Comparison of ENCODE assay signal across 11 mouse cellular contexts in genomic region chr2:116058511-116058910, GRCm38 (mm10). TPM values are rescaled to one million over a fixed set of nuclear protein-coding genes. Genes with fewer than 3 reads are reported as not detected.
A peak's percentile ranks its signal among the peaks of the same experiment; 100 is the strongest.
DNase-seq lines count a peak whose midpoint lies in the region; ATAC-seq and TF ChIP-seq lines count a peak whose summit lies in the region.
"Had no signal": no experiment of that assay in that cellular context is flagged by ENCODE, and none has a peak within 500 bp of the region (broad histone marks: within the 10 kb centered on the region; RNA-seq: fewer than 3 reads in every experiment).

No protein-coding gene starts in this region.

- H3K27ac ChIP-seq in heart, embryonic 10.5 days = no peak overlapping the region
- H3K27ac ChIP-seq in lung, embryonic 16.5 days (ENCODE audit: low read length) = no peak overlapping the region
- no peak overlapping the region for H3K27ac ChIP-seq in limb, embryonic 13.5 days
- 0 out of 2 replicates have a peak overlapping the region, but pooled peaks have one; percentile 18 for H3K27ac ChIP-seq in stomach, postnatal 0 days (replicated peaks)
- H3K27ac ChIP-seq: liver, embryonic 15.5 days had no signal

- TF ChIP-seq EP300 in stomach, postnatal 0 days (optimal IDR thresholded peaks at IDR 0.05) = no peak

- H3K4me1 ChIP-seq in heart, embryonic 10.5 days = peaks cover 63% of the 10 kb centered on the region
- 0 out of 2 replicates have a peak, but pooled peaks cover 3% of the 10 kb centered on the region for H3K4me1 ChIP-seq in lung, embryonic 16.5 days (replicated peaks; ENCODE audit: control insufficient read depth, insufficient read depth, low read length)
- H3K4me1 ChIP-seq in lung, adult 2 months (ENCODE audit: control insufficient read depth, insufficient read depth, low read length) = peaks cover 4% of the 10 kb centered on the region
- peaks cover 31% of the 10 kb centered on the region for H3K4me1 ChIP-seq in limb, embryonic 13.5 days
- no peaks in the 10 kb centered on the region for H3K4me1 ChIP-seq in stomach, postnatal 0 days (replicated peaks; ENCODE audit: control insufficient read depth, insufficient read depth)
- H3K4me1 ChIP-seq: liver, embryonic 15.5 days had no signal

- DNase-seq in heart, embryonic 10.5 days (ENCODE audit: low spot score) = no peak
- no peak for DNase-seq in heart, postnatal 25 days (ENCODE audit: low spot score)
- DNase-seq in lung, adult 2 months = no peak
- no peak for DNase-seq in stomach, postnatal 0 days (ENCODE audit: low spot score)
- no peak for DNase-seq in spleen, postnatal 4 days (ENCODE audit: low spot score in 2 of 2)
- DNase-seq in cerebellum, adult 9-10 months = no peak
- DNase-seq: adrenal gland, postnatal 25 days had no signal

- H3K4me3 ChIP-seq in heart, embryonic 10.5 days = peak overlapping the region; percentile 22
- no peak overlapping the region for H3K4me3 ChIP-seq in lung, embryonic 16.5 days (ENCODE audit: low read length)
- H3K4me3 ChIP-seq in lung, adult 2 months (replicated peaks; ENCODE audit: extremely low read depth, low read depth, low read length) = no peak overlapping the region
- H3K4me3 ChIP-seq in limb, embryonic 13.5 days = 0 out of 2 replicates have a peak overlapping the region, but pooled peaks have one; percentile 1
- H3K4me3 ChIP-seq in stomach, postnatal 0 days (ENCODE audit: low read depth, low read length) = peak overlapping the region; percentile 27
- H3K4me3 ChIP-seq: liver, embryonic 15.5 days had no signal

- intact Hi-C loops in heart, postnatal 25 days (cut with DNase I) = no loop called here

- peak overlapping the region; percentile 18; the same call in 1 of the 2 replicates for H3K4me2 ChIP-seq in lung, embryonic 16.5 days (ENCODE audit: low read depth, low read length)
- H3K4me2 ChIP-seq in limb, embryonic 13.5 days (replicated peaks) = no peak overlapping the region
- peak overlapping the region; percentile 48 for H3K4me2 ChIP-seq in stomach, postnatal 0 days (replicated peaks; ENCODE audit: low read depth)
- H3K4me2 ChIP-seq: liver, embryonic 15.5 days had no signal

- H3K36me3 ChIP-seq in heart, embryonic 10.5 days = peaks cover 33% of the 10 kb centered on the region; the same call in 1 of the 2 replicates
- 0 out of 2 replicates have a peak, but pooled peaks cover 3% of the 10 kb centered on the region for H3K36me3 ChIP-seq in lung, embryonic 16.5 days (ENCODE audit: control insufficient read depth, insufficient read depth, low read length)
- no peaks in the 10 kb centered on the region for H3K36me3 ChIP-seq in limb, embryonic 13.5 days
- H3K36me3 ChIP-seq in stomach, postnatal 0 days (ENCODE audit: control insufficient read depth, insufficient read depth, low read length) = no peaks in the 10 kb centered on the region
- H3K36me3 ChIP-seq: liver, embryonic 15.5 days had no signal

- H3K9me3 ChIP-seq in heart, embryonic 10.5 days = no peaks in the 10 kb centered on the region
- no peaks in the 10 kb centered on the region for H3K9me3 ChIP-seq in lung, embryonic 16.5 days (ENCODE audit: control insufficient read depth, low read length)
- H3K9me3 ChIP-seq in limb, embryonic 13.5 days = no peaks in the 10 kb centered on the region
- H3K9me3 ChIP-seq in stomach, postnatal 0 days (ENCODE audit: control insufficient read depth, low read length) = no peaks in the 10 kb centered on the region
- H3K9me3 ChIP-seq: liver, embryonic 15.5 days had no signal

- 56% methylated on average over 9 of the region's 9 CpGs for WGBS in heart, embryonic 10.5 days
- WGBS in lung, embryonic 16.5 days = 48% methylated on average over 9 of the region's 9 CpGs
- WGBS in lung, adult 2 months = 47% methylated on average over 9 of the region's 9 CpGs
- WGBS in limb, embryonic 13.5 days = 56% methylated on average over 9 of the region's 9 CpGs
- WGBS in stomach, postnatal 0 days = 34% methylated on average over 9 of the region's 9 CpGs

- no peak overlapping the region for H3K9ac ChIP-seq in lung, embryonic 16.5 days (ENCODE audit: low read length)
- H3K9ac ChIP-seq in limb, embryonic 13.5 days = no peak overlapping the region
- peak overlapping the region; percentile 8; the same call in 1 of the 2 replicates for H3K9ac ChIP-seq in stomach, postnatal 0 days (ENCODE audit: low read length)
- H3K9ac ChIP-seq: liver, embryonic 15.5 days had no signal

- no peaks in the 10 kb centered on the region for H3K27me3 ChIP-seq in heart, embryonic 10.5 days (ENCODE audit: insufficient read depth, poor library complexity, severe bottlenecking)
- H3K27me3 ChIP-seq in lung, embryonic 16.5 days (ENCODE audit: control insufficient read depth, insufficient read depth, low read depth, low read length) = no peaks in the 10 kb centered on the region; the same call in 1 of the 2 replicates
- peaks cover 76% of the 10 kb centered on the region for H3K27me3 ChIP-seq in limb, embryonic 13.5 days
- H3K27me3 ChIP-seq in stomach, postnatal 0 days (ENCODE audit: control insufficient read depth, insufficient read depth, low read length) = no peaks in the 10 kb centered on the region

- no peak for ATAC-seq in lung, embryonic 16.5 days (ENCODE audit: low read depth)
- ATAC-seq in limb, embryonic 13.5 days (ENCODE audit: low FRiP score, low read depth) = no peak
- ATAC-seq in stomach, postnatal 0 days (ENCODE audit: low FRiP score, low TSS enrichment) = no peak

- no peak for TF ChIP-seq POLR2A in lung, adult 2 months (IDR thresholded peaks at IDR 0.05; ENCODE audit: borderline replicate concordance, extremely low read depth, low read depth, low read length)

- TF ChIP-seq CTCF in lung, adult 2 months (IDR thresholded peaks at IDR 0.05; ENCODE audit: insufficient read depth, low read length) = no peak
- no peak for TF ChIP-seq CTCF in stomach, postnatal 0 days (IDR thresholded peaks at IDR 0.05; ENCODE audit: low read depth)

RNA-seq across cellular contexts. Expression of gene Meis2, which starts 7.1 kb away (rescaled TPM):
- 45.2 and 62.7 TPM in 2 replicates for polyA plus RNA-seq in heart, embryonic 10.5 days (2016; fragmentation: Nextera tagmentation; extraction: Ambion mirVana)
- 10 to 100 TPM; 22.3 to 23.0 TPM for total RNA-seq in heart, postnatal 25 days (2021)
- polyA plus RNA-seq in lung, embryonic 16.5 days (2015; fragmentation: Nextera tagmentation; extraction: Ambion mirVana) = 21.5 and 24.2 TPM in 2 replicates
- 15.6 and 22.6 TPM in 2 replicates for polyA plus RNA-seq in lung, adult 2 months (2012; rRNA removed)
- 16.1 and 18.6 TPM in 2 replicates for polyA plus RNA-seq in limb, embryonic 13.5 days (2015; fragmentation: Nextera tagmentation; extraction: Ambion mirVana)
- 17.7 and 20.2 TPM in 2 replicates for polyA plus RNA-seq in stomach, postnatal 0 days (2015; fragmentation: Nextera tagmentation; extraction: Ambion mirVana)
- total RNA-seq: neutrophil, adult 5-6 weeks had no signal

Comparison
In these comparisons a context has a peak if more than half of its experiments do, and no peak if none do; other contexts are left out.
1. H3K4me3 ChIP-seq: peak in heart, embryonic 10.5 days (single experiment), limb, embryonic 13.5 days (single experiment) and stomach, postnatal 0 days (single experiment); none in lung, embryonic 16.5 days (single experiment) and lung, adult 2 months (single experiment).